Mouse (Mus musculus): ENCODE measurements around the gene Slc8a1. TPM values are rescaled to one million over a fixed set of nuclear protein-coding genes. Genes with fewer than 3 reads are reported as not detected.

Gene Slc8a1
- total RNA-seq, 1 experiment = 0.71 TPM

DNA sequence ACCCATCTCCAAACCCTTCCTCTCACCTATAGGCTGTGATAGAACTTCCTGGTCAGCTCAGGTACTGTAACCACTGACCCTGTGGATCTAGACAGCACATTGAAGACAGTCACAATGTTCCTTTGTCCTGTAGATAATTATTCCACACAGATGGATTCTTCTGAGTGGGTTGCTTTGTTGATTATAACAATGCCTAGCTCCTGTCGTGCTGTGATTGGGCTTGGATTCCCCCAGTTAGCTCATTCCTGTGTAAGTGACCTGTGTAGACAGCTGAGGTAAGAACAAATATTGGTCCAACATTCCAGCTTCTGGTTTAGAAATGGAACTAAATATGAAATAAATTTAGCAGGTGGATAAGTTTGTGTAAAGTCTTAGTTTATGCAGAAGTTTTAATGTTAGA lies 340.7 kb downstream of the Slc8a1 start:
- no peak overlapping the region for H3K4me3 ChIP-seq (ENCODE audit: insufficient read depth in 1 of 2, low read depth in 1 of 2, low read length in 2 of 2, poor library complexity in 1 of 2, severe bottlenecking in 1 of 2)
- in situ Hi-C loops (cut with MboI; ENCODE audit: low sequenced_read_pairs in 2 of 2, unreplicated experiment in 2 of 2) = no loop called here
- H3K27ac ChIP-seq (ENCODE audit: insufficient read depth, low read depth, low read length, poor library complexity, severe bottlenecking) = no peak overlapping the region
- no peak for DNase-seq (ENCODE audit: low read depth, low spot score)
- no peaks in the 10 kb centered on the region for H3K36me3 ChIP-seq (ENCODE audit: control insufficient read depth, insufficient read depth, low read length, poor library complexity, severe bottlenecking)
- no peaks in the 10 kb centered on the region for H3K4me1 ChIP-seq (ENCODE audit: control insufficient read depth in 2 of 2, insufficient read depth in 2 of 2, low read length in 2 of 2, poor library complexity in 1 of 2)
- no peaks in the 10 kb centered on the region for H3K9me3 ChIP-seq (ENCODE audit: control insufficient read depth, insufficient read depth, low read depth, low read length)
- no peak for TF ChIP-seq ZC3H11A (IDR thresholded peaks at IDR 0.05; ENCODE audit: borderline replicate concordance, low read depth, low read length)
- TF ChIP-seq CHD2 (IDR thresholded peaks at IDR 0.05; ENCODE audit: low read depth, low read length) = no peak
- TF ChIP-seq ZNF384 (IDR thresholded peaks at IDR 0.05; ENCODE audit: low read depth, low read length) = no peak
- TF ChIP-seq MAFK (IDR thresholded peaks at IDR 0.05; ENCODE audit: insufficient read depth, low read depth, low read length) = no peak
- no peak for TF ChIP-seq HCFC1 (IDR thresholded peaks at IDR 0.05; ENCODE audit: borderline replicate concordance, insufficient read depth, low read length)
- no peak overlapping the region for H3K9ac ChIP-seq (ENCODE audit: insufficient read depth, low read depth, low read length, poor library complexity, severe bottlenecking)

DNA sequence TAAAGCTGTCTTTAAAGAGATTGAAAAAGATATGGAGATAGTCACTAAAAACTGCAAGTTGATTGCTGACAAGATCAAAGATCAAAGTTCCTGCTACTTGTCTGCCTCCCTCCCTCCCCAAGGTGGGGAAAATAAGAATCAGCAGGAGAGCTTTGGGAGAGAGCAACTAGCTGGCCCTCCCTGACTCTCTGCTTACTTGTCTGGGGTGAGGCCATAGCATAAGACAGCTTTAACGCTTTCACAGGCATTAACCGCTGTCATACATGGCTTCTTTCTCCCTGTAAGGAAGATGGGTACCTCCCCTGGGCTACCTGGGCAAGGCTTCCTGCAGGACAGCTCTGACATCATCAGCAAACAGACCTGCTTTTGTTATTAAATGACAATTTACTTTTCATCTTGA lies 344.1 kb downstream of the Slc8a1 start:
- no peaks in the 10 kb centered on the region for H3K4me1 ChIP-seq (ENCODE audit: control insufficient read depth in 2 of 2, insufficient read depth in 2 of 2, low read length in 2 of 2, poor library complexity in 1 of 2)
- no peaks in the 10 kb centered on the region for H3K36me3 ChIP-seq (ENCODE audit: control insufficient read depth, insufficient read depth, low read length, poor library complexity, severe bottlenecking)
- DNase-seq (ENCODE audit: low read depth, low spot score) = no peak
- H3K27ac ChIP-seq (ENCODE audit: insufficient read depth, low read depth, low read length, poor library complexity, severe bottlenecking) = no peak overlapping the region
- H3K4me3 ChIP-seq (ENCODE audit: insufficient read depth in 1 of 2, low read depth in 1 of 2, low read length in 2 of 2, poor library complexity in 1 of 2, severe bottlenecking in 1 of 2) = no peak overlapping the region
- H3K9ac ChIP-seq (ENCODE audit: insufficient read depth, low read depth, low read length, poor library complexity, severe bottlenecking) = no peak overlapping the region
- H3K9me3 ChIP-seq (ENCODE audit: control insufficient read depth, insufficient read depth, low read depth, low read length) = no peaks in the 10 kb centered on the region
- TF ChIP-seq CHD2 (IDR thresholded peaks at IDR 0.05; ENCODE audit: low read depth, low read length) (no peak), MAFK (IDR thresholded peaks at IDR 0.05; ENCODE audit: insufficient read depth, low read depth, low read length) (no peak), ZNF384 (IDR thresholded peaks at IDR 0.05; ENCODE audit: low read depth, low read length) (no peak), HCFC1 (IDR thresholded peaks at IDR 0.05; ENCODE audit: borderline replicate concordance, insufficient read depth, low read length) (no peak), ZC3H11A (IDR thresholded peaks at IDR 0.05; ENCODE audit: borderline replicate concordance, low read depth, low read length) (no peak)
- in situ Hi-C loops (cut with MboI; ENCODE audit: low sequenced_read_pairs in 2 of 2, unreplicated experiment in 2 of 2) = no loop called here

DNA sequence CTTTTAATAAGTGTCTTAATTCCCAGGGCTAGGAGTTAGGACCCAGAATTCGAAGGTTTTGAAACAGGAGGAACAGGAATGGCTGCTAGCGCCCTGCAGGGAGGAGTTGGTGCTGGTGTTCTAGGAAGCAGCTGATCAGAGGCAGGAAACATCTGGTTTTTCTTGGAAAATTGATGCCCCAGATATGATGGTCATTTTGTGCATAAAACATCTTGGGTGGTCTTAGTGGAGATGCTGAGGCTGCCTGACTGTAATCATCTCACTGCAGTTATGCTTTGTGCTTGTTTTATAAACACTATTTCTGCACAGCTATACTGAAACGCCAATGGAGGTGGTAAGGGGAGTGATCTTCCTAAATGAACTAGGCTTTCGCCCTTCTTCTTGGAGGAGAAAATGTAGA lies 345.1 kb downstream of the Slc8a1 start:
- Histone ChIP-seq H3K27ac (ENCODE audit: insufficient read depth, low read depth, low read length, poor library complexity, severe bottlenecking) (no peak overlapping the region), H3K4me3 (ENCODE audit: insufficient read depth in 1 of 2, low read depth in 1 of 2, low read length in 2 of 2, poor library complexity in 1 of 2, severe bottlenecking in 1 of 2) (no peak overlapping the region), H3K36me3 (ENCODE audit: control insufficient read depth, insufficient read depth, low read length, poor library complexity, severe bottlenecking) (no peaks in the 10 kb centered on the region), H3K9me3 (ENCODE audit: control insufficient read depth, insufficient read depth, low read depth, low read length) (no peaks in the 10 kb centered on the region), H3K9ac (ENCODE audit: insufficient read depth, low read depth, low read length, poor library complexity, severe bottlenecking) (no peak overlapping the region), H3K4me1 (ENCODE audit: control insufficient read depth in 2 of 2, insufficient read depth in 2 of 2, low read length in 2 of 2, poor library complexity in 1 of 2) (no peaks in the 10 kb centered on the region)
- in situ Hi-C loops (cut with MboI; ENCODE audit: low sequenced_read_pairs in 2 of 2, unreplicated experiment in 2 of 2) = no loop called here
- no peak for DNase-seq (ENCODE audit: low read depth, low spot score)
- no peak for TF ChIP-seq ZC3H11A (IDR thresholded peaks at IDR 0.05; ENCODE audit: borderline replicate concordance, low read depth, low read length)
- no peak for TF ChIP-seq HCFC1 (IDR thresholded peaks at IDR 0.05; ENCODE audit: borderline replicate concordance, insufficient read depth, low read length)
- no peak for TF ChIP-seq MAFK (IDR thresholded peaks at IDR 0.05; ENCODE audit: insufficient read depth, low read depth, low read length)
- TF ChIP-seq CHD2 (IDR thresholded peaks at IDR 0.05; ENCODE audit: low read depth, low read length) = no peak
- no peak for TF ChIP-seq ZNF384 (IDR thresholded peaks at IDR 0.05; ENCODE audit: low read depth, low read length)

DNA sequence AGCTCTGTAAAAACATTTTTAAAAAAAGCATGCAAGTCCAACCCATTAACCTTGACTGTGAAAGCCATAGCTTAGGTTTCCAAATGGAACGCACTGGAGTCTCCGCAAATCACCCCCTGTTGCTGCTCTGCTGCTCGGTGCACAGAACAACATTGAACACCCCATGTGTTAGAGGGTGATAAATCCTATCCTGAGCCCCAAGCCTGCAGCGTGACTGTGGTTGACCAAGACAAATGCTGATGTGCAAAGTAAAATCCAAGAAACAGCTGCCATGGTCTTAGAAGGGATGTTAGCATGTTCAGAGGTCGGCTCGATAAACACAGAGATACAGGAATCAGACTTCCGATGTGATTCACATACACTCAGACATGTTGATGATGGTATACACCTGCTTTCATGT lies 346.7 kb downstream of the Slc8a1 start:
- H3K9ac ChIP-seq (ENCODE audit: insufficient read depth, low read depth, low read length, poor library complexity, severe bottlenecking) = no peak overlapping the region
- no peak for DNase-seq (ENCODE audit: low read depth, low spot score)
- in situ Hi-C loops (cut with MboI; ENCODE audit: low sequenced_read_pairs in 2 of 2, unreplicated experiment in 2 of 2) = no loop called here
- TF ChIP-seq ZNF384 (IDR thresholded peaks at IDR 0.05; ENCODE audit: low read depth, low read length) = no peak
- TF ChIP-seq CHD2 (IDR thresholded peaks at IDR 0.05; ENCODE audit: low read depth, low read length) = no peak
- no peak for TF ChIP-seq MAFK (IDR thresholded peaks at IDR 0.05; ENCODE audit: insufficient read depth, low read depth, low read length)
- no peak for TF ChIP-seq HCFC1 (IDR thresholded peaks at IDR 0.05; ENCODE audit: borderline replicate concordance, insufficient read depth, low read length)
- no peak for TF ChIP-seq ZC3H11A (IDR thresholded peaks at IDR 0.05; ENCODE audit: borderline replicate concordance, low read depth, low read length)
- no peaks in the 10 kb centered on the region for H3K9me3 ChIP-seq (ENCODE audit: control insufficient read depth, insufficient read depth, low read depth, low read length)
- no peaks in the 10 kb centered on the region for H3K4me1 ChIP-seq (ENCODE audit: control insufficient read depth in 2 of 2, insufficient read depth in 2 of 2, low read length in 2 of 2, poor library complexity in 1 of 2)
- no peak overlapping the region for H3K27ac ChIP-seq (ENCODE audit: insufficient read depth, low read depth, low read length, poor library complexity, severe bottlenecking)
- H3K4me3 ChIP-seq (ENCODE audit: insufficient read depth in 1 of 2, low read depth in 1 of 2, low read length in 2 of 2, poor library complexity in 1 of 2, severe bottlenecking in 1 of 2) = no peak overlapping the region
- no peaks in the 10 kb centered on the region for H3K36me3 ChIP-seq (ENCODE audit: control insufficient read depth, insufficient read depth, low read length, poor library complexity, severe bottlenecking)

DNA sequence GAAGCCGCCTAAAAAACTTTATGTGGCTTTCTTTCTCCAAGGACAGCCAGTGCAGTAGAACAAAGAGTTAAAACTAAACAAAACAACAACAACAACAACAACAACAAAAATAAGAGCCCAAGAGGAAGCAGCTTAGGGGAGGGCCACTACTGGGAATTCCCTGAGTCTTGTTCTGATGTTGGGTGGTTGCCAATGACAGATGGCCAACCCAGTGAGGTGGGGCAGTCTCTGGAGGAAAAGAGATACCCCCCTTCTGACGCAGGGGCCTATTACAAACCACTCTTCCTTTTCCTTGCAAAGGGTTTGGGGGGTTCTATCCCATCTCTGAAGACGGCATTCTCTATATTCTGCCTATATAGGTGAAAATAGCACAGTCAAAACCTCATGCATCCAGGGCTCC lies 347.4 kb downstream of the Slc8a1 start:
- no peak overlapping the region for H3K27ac ChIP-seq (ENCODE audit: insufficient read depth, low read depth, low read length, poor library complexity, severe bottlenecking)
- TF ChIP-seq ZC3H11A (IDR thresholded peaks at IDR 0.05; ENCODE audit: borderline replicate concordance, low read depth, low read length) = no peak
- TF ChIP-seq ZNF384 (IDR thresholded peaks at IDR 0.05; ENCODE audit: low read depth, low read length) = no peak
- TF ChIP-seq CHD2 (IDR thresholded peaks at IDR 0.05; ENCODE audit: low read depth, low read length) = no peak
- no peak for TF ChIP-seq MAFK (IDR thresholded peaks at IDR 0.05; ENCODE audit: insufficient read depth, low read depth, low read length)
- no peak for TF ChIP-seq HCFC1 (IDR thresholded peaks at IDR 0.05; ENCODE audit: borderline replicate concordance, insufficient read depth, low read length)
- DNase-seq (ENCODE audit: low read depth, low spot score) = no peak
- H3K36me3 ChIP-seq (ENCODE audit: control insufficient read depth, insufficient read depth, low read length, poor library complexity, severe bottlenecking) = no peaks in the 10 kb centered on the region
- H3K4me1 ChIP-seq (ENCODE audit: control insufficient read depth in 2 of 2, insufficient read depth in 2 of 2, low read length in 2 of 2, poor library complexity in 1 of 2) = no peaks in the 10 kb centered on the region
- H3K4me3 ChIP-seq (ENCODE audit: insufficient read depth in 1 of 2, low read depth in 1 of 2, low read length in 2 of 2, poor library complexity in 1 of 2, severe bottlenecking in 1 of 2) = no peak overlapping the region
- no peak overlapping the region for H3K9ac ChIP-seq (ENCODE audit: insufficient read depth, low read depth, low read length, poor library complexity, severe bottlenecking)
- no peaks in the 10 kb centered on the region for H3K9me3 ChIP-seq (ENCODE audit: control insufficient read depth, insufficient read depth, low read depth, low read length)
- in situ Hi-C loops (cut with MboI; ENCODE audit: low sequenced_read_pairs in 2 of 2, unreplicated experiment in 2 of 2) = no loop called here

All from ES-E14 (cell line).